Mouse (Mus musculus): ENCODE results near the gene Sidt1. TPM values are rescaled to one million over a fixed set of nuclear protein-coding genes. Genes with fewer than 3 reads are reported as not detected.

Sidt1 gene
- polyA plus RNA-seq, 1 experiment from 2014 or later = 0.25 TPM

DNA sequence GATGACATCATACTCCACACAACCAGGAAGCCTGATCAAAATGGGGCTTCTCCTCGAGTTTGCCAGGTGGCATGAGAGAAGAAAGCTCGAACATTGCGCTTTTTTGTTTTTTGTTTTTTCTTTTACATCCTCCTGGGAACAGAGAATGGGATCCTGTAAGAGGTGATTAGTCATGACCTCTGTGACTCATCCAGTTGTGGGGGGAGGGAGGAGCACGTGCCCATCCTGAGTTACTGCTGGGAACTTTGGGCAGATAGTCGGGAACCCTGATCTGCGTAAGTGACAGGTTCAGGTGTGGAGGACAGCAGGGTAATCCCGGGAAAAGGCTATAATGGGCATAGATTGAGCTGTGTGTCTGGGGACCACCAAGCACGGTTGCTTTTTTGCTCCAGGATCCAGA lies 92.6 kb downstream of the Sidt1 start:
- no peak for ATAC-seq (ENCODE audit: low read depth)
- Histone ChIP-seq H3K4me3 (ENCODE audit: low read length) (no peak overlapping the region), H3K4me2 (ENCODE audit: low read depth, low read length) (no peak overlapping the region), H3K27ac (ENCODE audit: low read length) (no peak overlapping the region), H3K4me1 (replicated peaks; ENCODE audit: control insufficient read depth, insufficient read depth, low read length) (no peaks in the 10 kb centered on the region), H3K9ac (ENCODE audit: low read length) (no peak overlapping the region), H3K9me3 (ENCODE audit: control insufficient read depth, low read length) (no peaks in the 10 kb centered on the region), H3K36me3 (ENCODE audit: control insufficient read depth, insufficient read depth, low read length) (no peaks in the 10 kb centered on the region), H3K27me3 (ENCODE audit: control insufficient read depth, insufficient read depth, low read depth, low read length) (no peaks in the 10 kb centered on the region)
- WGBS = 55% methylated on average over 8 of the region's 8 CpGs

DNA sequence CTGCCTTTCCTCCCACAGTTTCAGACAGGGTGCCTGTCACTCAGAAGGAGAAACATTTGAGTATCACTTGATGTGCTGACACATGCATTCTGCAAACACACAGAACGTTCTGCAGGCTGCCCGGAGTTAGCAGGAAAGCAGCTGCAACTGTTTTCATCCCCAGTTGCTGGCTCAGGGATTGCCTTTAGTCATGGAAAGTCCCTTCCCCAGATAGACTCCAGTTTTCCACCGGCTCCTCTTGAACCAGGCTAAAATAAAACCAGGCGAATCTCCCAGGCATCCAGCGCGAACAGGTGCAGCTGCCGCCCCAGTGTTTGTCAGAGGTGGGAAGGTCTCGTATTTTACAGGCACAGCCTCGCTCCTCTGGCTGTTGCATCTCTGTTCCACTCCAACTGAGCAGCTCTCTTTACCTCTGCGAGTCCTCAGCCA lies 94.1 kb downstream of the Sidt1 start:
- no peaks in the 10 kb centered on the region for H3K27me3 ChIP-seq (ENCODE audit: control insufficient read depth, insufficient read depth, low read depth, low read length)
- H3K36me3 ChIP-seq (ENCODE audit: control insufficient read depth, insufficient read depth, low read length) = no peaks in the 10 kb centered on the region
- ATAC-seq (ENCODE audit: low read depth) = peak; percentile 53; the same call in 1 of the 2 replicates
- H3K9ac ChIP-seq (ENCODE audit: low read length) = no peak overlapping the region
- no peak overlapping the region for H3K4me3 ChIP-seq (ENCODE audit: low read length)
- H3K27ac ChIP-seq (ENCODE audit: low read length) = no peak overlapping the region
- no peaks in the 10 kb centered on the region for H3K9me3 ChIP-seq (ENCODE audit: control insufficient read depth, low read length)
- no peaks in the 10 kb centered on the region for H3K4me1 ChIP-seq (replicated peaks; ENCODE audit: control insufficient read depth, insufficient read depth, low read length)
- no peak overlapping the region for H3K4me2 ChIP-seq (ENCODE audit: low read depth, low read length)
- WGBS = 34% methylated on average over 10 of the region's 10 CpGs

DNA sequence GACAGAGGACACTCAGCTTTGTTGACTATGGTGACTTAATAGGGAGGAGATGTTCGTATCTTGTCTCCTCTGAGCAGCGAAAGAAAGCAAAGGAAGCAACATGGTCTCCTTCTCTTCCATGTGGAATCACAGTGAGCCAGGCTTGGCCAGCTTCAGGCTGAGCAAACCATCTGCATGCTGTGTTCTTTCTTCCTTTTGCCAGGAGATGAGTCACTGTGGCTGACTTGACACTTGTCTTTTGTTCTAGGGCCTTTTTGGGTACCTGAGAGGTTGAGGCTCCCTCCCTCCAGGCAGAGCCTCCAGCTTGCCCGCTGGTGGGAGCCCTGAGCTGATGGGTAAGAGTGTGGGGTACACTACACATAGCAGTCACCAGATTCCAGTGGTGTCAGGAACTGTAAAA lies 95.2 kb downstream of the Sidt1 start:
- 76% methylated on average over 3 of the region's 3 CpGs for WGBS
- Histone ChIP-seq H3K9me3 (ENCODE audit: control insufficient read depth, low read length) (no peaks in the 10 kb centered on the region), H3K9ac (ENCODE audit: low read length) (no peak overlapping the region), H3K4me1 (replicated peaks; ENCODE audit: control insufficient read depth, insufficient read depth, low read length) (no peaks in the 10 kb centered on the region), H3K27me3 (ENCODE audit: control insufficient read depth, insufficient read depth, low read depth, low read length) (no peaks in the 10 kb centered on the region), H3K4me2 (ENCODE audit: low read depth, low read length) (no peak overlapping the region), H3K4me3 (ENCODE audit: low read length) (no peak overlapping the region), H3K27ac (ENCODE audit: low read length) (no peak overlapping the region), H3K36me3 (ENCODE audit: control insufficient read depth, insufficient read depth, low read length) (no peaks in the 10 kb centered on the region)
- no peak for ATAC-seq (ENCODE audit: low read depth)

DNA sequence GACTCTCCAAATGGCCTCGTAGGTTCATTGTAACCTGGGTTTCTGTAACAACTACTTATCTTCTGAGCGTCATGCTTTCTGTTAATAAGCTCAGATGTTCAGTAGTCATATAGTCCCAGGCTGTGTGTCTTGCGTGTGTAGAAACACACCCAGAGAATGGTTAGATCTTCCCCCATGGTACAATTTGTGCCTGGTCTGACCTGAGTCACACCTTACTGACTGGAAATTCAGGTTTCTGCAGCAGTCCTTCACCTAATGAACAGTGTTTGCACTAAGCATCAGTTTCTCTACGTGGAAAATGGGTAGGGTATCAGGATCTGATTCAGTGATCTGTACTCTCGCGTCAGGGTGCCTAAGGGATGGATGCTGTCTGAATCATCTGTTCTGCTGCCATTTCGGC lies 100.0 kb downstream of the Sidt1 start:
- Histone ChIP-seq H3K4me3 (ENCODE audit: low read length) (no peak overlapping the region), H3K36me3 (ENCODE audit: control insufficient read depth, insufficient read depth, low read length) (no peaks in the 10 kb centered on the region), H3K4me2 (ENCODE audit: low read depth, low read length) (no peak overlapping the region), H3K4me1 (replicated peaks; ENCODE audit: control insufficient read depth, insufficient read depth, low read length) (no peaks in the 10 kb centered on the region), H3K27me3 (ENCODE audit: control insufficient read depth, insufficient read depth, low read depth, low read length) (no peaks in the 10 kb centered on the region), H3K9me3 (ENCODE audit: control insufficient read depth, low read length) (no peaks in the 10 kb centered on the region), H3K27ac (ENCODE audit: low read length) (no peak overlapping the region), H3K9ac (ENCODE audit: low read length) (no peak overlapping the region)
- ATAC-seq (ENCODE audit: low read depth) = no peak
- WGBS = 76% methylated on average over 7 of the region's 7 CpGs

GRCm38 (mm10) chr16:44226706-44227291 lies 106.2 kb downstream of the Sidt1 start:
- Histone ChIP-seq H3K4me3 (ENCODE audit: low read length) (no peak overlapping the region), H3K27ac (ENCODE audit: low read length) (no peak overlapping the region), H3K9ac (ENCODE audit: low read length) (no peak overlapping the region), H3K4me1 (replicated peaks; ENCODE audit: control insufficient read depth, insufficient read depth, low read length) (no peaks in the 10 kb centered on the region), H3K4me2 (ENCODE audit: low read depth, low read length) (no peak overlapping the region), H3K27me3 (ENCODE audit: control insufficient read depth, insufficient read depth, low read depth, low read length) (no peaks in the 10 kb centered on the region), H3K9me3 (ENCODE audit: control insufficient read depth, low read length) (no peaks in the 10 kb centered on the region), H3K36me3 (ENCODE audit: control insufficient read depth, insufficient read depth, low read length) (0 out of 2 replicates have a peak, but pooled peaks cover 2% of the 10 kb centered on the region)
- 88% methylated on average over 13 of the region's 13 CpGs for WGBS
- no peak for ATAC-seq (ENCODE audit: low read depth)

GRCm38 (mm10) chr16:44221463-44221862 lies 111.5 kb downstream of the Sidt1 start:
- WGBS = 72% methylated on average over 6 of the region's 6 CpGs
- H3K4me1 ChIP-seq (replicated peaks; ENCODE audit: control insufficient read depth, insufficient read depth, low read length) = no peaks in the 10 kb centered on the region
- H3K9ac ChIP-seq (ENCODE audit: low read length) = no peak overlapping the region
- no peak overlapping the region for H3K27ac ChIP-seq (ENCODE audit: low read length)
- no peak overlapping the region for H3K4me2 ChIP-seq (ENCODE audit: low read depth, low read length)
- H3K4me3 ChIP-seq (ENCODE audit: low read length) = no peak overlapping the region
- H3K36me3 ChIP-seq (ENCODE audit: control insufficient read depth, insufficient read depth, low read length) = peaks cover 29% of the 10 kb centered on the region
- H3K27me3 ChIP-seq (ENCODE audit: control insufficient read depth, insufficient read depth, low read depth, low read length) = no peaks in the 10 kb centered on the region
- ATAC-seq (ENCODE audit: low read depth) = no peak
- no peaks in the 10 kb centered on the region for H3K9me3 ChIP-seq (ENCODE audit: control insufficient read depth, low read length)

DNA sequence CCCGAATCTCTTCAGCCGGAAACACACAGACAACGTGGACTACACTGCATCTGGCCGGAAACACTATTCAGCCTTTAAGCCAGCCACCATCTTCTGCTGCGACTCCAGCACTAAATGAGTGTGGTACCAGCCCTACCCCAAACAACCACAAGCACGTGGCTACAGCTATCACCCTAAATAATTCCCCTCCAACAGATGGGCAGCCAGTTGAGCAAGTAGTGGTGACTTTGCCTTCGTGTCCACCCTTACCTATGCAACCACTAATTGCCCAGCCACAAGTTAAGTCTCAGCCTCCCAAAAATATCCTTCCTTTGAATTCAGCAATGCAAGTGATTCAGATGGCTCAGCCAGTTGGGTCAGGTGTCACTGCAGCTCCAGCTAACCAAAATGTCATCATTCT lies 116.6 kb downstream of the Sidt1 start:
- H3K4me2 ChIP-seq (ENCODE audit: low read depth, low read length) = no peak overlapping the region
- H3K36me3 ChIP-seq (ENCODE audit: control insufficient read depth, insufficient read depth, low read length) = peaks cover 39% of the 10 kb centered on the region
- H3K9ac ChIP-seq (ENCODE audit: low read length) = no peak overlapping the region
- H3K9me3 ChIP-seq (ENCODE audit: control insufficient read depth, low read length) = no peaks in the 10 kb centered on the region
- no peaks in the 10 kb centered on the region for H3K4me1 ChIP-seq (replicated peaks; ENCODE audit: control insufficient read depth, insufficient read depth, low read length)
- H3K27ac ChIP-seq (ENCODE audit: low read length) = no peak overlapping the region
- H3K4me3 ChIP-seq (ENCODE audit: low read length) = no peak overlapping the region
- no peak for ATAC-seq (ENCODE audit: low read depth)
- 96% methylated on average over 7 of the region's 7 CpGs for WGBS
- H3K27me3 ChIP-seq (ENCODE audit: control insufficient read depth, insufficient read depth, low read depth, low read length) = no peaks in the 10 kb centered on the region

DNA sequence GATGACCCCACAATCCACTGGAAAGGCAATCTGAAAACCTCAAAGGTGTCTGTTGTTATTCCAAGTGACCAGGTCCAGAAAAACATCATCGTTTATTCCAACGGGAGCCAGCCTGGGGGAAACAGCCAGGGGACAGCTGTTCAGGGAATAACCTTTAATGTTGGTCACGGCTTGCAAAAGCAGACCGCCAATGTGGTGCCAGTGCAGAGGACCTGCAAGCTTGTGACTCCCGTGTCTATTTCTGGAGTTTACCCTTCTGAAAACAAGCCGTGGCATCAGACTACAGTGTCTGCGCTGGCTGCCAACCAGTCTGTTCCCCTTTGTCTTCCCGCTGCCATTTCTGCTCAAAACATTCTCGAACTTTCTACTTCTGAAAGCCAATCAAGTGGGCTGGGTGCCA lies 117.5 kb downstream of the Sidt1 start:
- H3K4me1 ChIP-seq (replicated peaks; ENCODE audit: control insufficient read depth, insufficient read depth, low read length) = no peaks in the 10 kb centered on the region
- H3K36me3 ChIP-seq (ENCODE audit: control insufficient read depth, insufficient read depth, low read length) = peaks cover 37% of the 10 kb centered on the region
- WGBS = 91% methylated on average over 9 of the region's 9 CpGs
- no peak for ATAC-seq (ENCODE audit: low read depth)
- no peak overlapping the region for H3K4me3 ChIP-seq (ENCODE audit: low read length)
- no peaks in the 10 kb centered on the region for H3K27me3 ChIP-seq (ENCODE audit: control insufficient read depth, insufficient read depth, low read depth, low read length)
- H3K9ac ChIP-seq (ENCODE audit: low read length) = no peak overlapping the region
- no peak overlapping the region for H3K4me2 ChIP-seq (ENCODE audit: low read depth, low read length)
- H3K9me3 ChIP-seq (ENCODE audit: control insufficient read depth, low read length) = no peaks in the 10 kb centered on the region
- no peak overlapping the region for H3K27ac ChIP-seq (ENCODE audit: low read length)

DNA sequence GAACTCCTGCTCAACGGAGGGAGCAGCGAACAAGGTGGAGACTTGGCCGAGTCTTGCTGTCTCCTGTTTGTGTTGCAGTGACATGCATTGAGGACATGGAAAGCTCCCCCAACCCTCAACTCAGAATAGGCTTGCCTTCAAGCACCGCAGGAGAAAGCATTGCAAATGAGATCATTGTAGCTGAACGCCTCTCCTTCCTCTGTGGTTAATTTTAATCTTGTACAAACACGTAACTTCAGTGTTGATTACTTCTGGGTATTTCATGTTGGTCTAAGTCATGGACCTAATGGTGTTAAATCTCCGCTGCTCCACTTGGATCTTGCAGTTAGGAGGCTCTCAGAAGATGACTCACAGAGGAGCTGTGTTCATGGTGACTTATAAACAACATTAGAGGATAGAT lies 120.3 kb downstream of the Sidt1 start:
- 91% methylated on average over 7 of the region's 7 CpGs for WGBS
- no peaks in the 10 kb centered on the region for H3K9me3 ChIP-seq (ENCODE audit: control insufficient read depth, low read length)
- no peak overlapping the region for H3K4me2 ChIP-seq (ENCODE audit: low read depth, low read length)
- no peaks in the 10 kb centered on the region for H3K4me1 ChIP-seq (replicated peaks; ENCODE audit: control insufficient read depth, insufficient read depth, low read length)
- H3K27ac ChIP-seq (ENCODE audit: low read length) = no peak overlapping the region
- H3K4me3 ChIP-seq (ENCODE audit: low read length) = no peak overlapping the region
- H3K9ac ChIP-seq (ENCODE audit: low read length) = no peak overlapping the region
- peaks cover 20% of the 10 kb centered on the region for H3K36me3 ChIP-seq (ENCODE audit: control insufficient read depth, insufficient read depth, low read length)
- H3K27me3 ChIP-seq (ENCODE audit: control insufficient read depth, insufficient read depth, low read depth, low read length) = no peaks in the 10 kb centered on the region
- ATAC-seq (ENCODE audit: low read depth) = no peak

DNA sequence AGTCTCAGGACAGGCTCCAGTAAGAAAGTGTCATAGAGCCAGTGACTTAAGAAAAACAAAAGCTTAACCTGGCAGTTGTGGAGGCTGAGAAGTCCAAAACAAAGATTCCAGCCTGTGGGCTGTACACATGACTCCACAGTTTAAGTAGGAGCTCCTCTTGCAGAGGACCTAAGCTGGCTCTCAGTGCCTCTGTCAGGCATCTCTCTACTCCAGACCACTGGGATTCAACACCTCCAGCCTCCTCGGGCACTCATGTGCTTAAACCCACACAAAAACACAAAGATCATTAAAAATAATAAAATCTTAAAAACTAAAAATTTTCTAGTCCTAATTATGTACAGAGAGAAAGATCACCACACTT lies 122.0 kb downstream of the Sidt1 start:
- Histone ChIP-seq H3K36me3 (ENCODE audit: control insufficient read depth, insufficient read depth, low read length) (peaks cover 8% of the 10 kb centered on the region; the same call in 1 of the 2 replicates), H3K4me2 (ENCODE audit: low read depth, low read length) (no peak overlapping the region), H3K27me3 (ENCODE audit: control insufficient read depth, insufficient read depth, low read depth, low read length) (no peaks in the 10 kb centered on the region), H3K4me3 (ENCODE audit: low read length) (no peak overlapping the region), H3K4me1 (replicated peaks; ENCODE audit: control insufficient read depth, insufficient read depth, low read length) (no peaks in the 10 kb centered on the region), H3K27ac (ENCODE audit: low read length) (no peak overlapping the region), H3K9me3 (ENCODE audit: control insufficient read depth, low read length) (no peaks in the 10 kb centered on the region), H3K9ac (ENCODE audit: low read length) (no peak overlapping the region)
- ATAC-seq (ENCODE audit: low read depth) = no peak
- 83% methylated on average over 1 of the region's 1 CpGs for WGBS
